ENCODE assay signal across 8 mouse cellular contexts in the genomic region with DNA sequence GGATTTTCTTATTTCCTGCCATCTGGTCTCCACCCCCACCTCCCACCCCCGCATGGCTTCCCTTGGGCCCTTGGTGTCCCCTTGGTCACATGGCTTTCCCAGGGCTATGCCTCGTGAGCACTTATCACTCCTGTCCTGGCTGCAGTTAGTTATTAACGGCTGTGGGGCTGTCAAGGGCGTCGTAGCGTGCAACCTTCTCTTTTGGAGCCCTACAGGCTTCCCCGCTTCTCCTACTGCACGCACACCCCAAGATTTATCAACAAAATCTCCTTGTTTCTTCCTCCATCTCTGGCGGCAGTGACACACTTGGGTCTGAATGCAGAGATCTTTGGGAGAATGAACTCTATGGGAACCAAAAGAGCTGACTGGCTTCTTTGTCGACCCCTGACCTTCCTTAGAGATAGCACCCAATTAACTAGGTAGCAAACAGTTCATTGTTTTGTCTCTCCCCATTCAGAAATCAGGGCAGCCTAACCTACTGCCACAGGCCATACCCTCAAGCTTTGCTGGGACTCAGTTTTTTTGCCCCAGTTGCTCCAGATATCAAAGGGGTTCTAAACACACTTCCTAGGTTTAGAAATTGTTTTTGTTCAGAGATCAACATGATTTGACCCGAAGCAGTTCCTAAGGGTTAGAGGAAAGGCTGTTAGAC. TPM values are rescaled to one million over a fixed set of nuclear protein-coding genes. Genes with fewer than 3 reads are reported as not detected.
DNase-seq lines count a peak whose midpoint lies in the region; ATAC-seq lines count a peak whose summit lies in the region.

No protein-coding gene starts in this region.

- peaks cover 47% of the 10 kb centered on the region for H3K4me1 ChIP-seq in intestine, embryonic 14.5 days (replicated peaks; ENCODE audit: control insufficient read depth, insufficient read depth, low read length)
- peaks cover 56% of the 10 kb centered on the region for H3K4me1 ChIP-seq in liver, embryonic 12.5 days

- ATAC-seq in cerebellum, adult (ENCODE audit: insufficient number of reproducible peaks, low FRiP score, low TSS enrichment): peak; percentile 61; the same call in 1 of the 2 replicates
- no peak for ATAC-seq in intestine, embryonic 14.5 days (replicated peaks; ENCODE audit: low FRiP score, low TSS enrichment, low read depth)
- ATAC-seq in liver, embryonic 12.5 days: peak; percentile 74
- ATAC-seq in activated CD4-positive, CD25-positive, alpha-beta regulatory T cell, adult 4 months: no peak

- H3K9me3 ChIP-seq in intestine, embryonic 14.5 days (ENCODE audit: control insufficient read depth, low read length): no peaks in the 10 kb centered on the region
- H3K9me3 ChIP-seq in liver, embryonic 12.5 days (replicated peaks): no peaks in the 10 kb centered on the region

- no peaks in the 10 kb centered on the region; the same call in 1 of the 2 replicates for H3K36me3 ChIP-seq in intestine, embryonic 14.5 days (ENCODE audit: control insufficient read depth, insufficient read depth, low read length)
- peaks cover 4% of the 10 kb centered on the region; the same call in 1 of the 2 replicates for H3K36me3 ChIP-seq in liver, embryonic 12.5 days

- H3K9ac ChIP-seq in intestine, embryonic 14.5 days (ENCODE audit: low read length): no peak overlapping the region
- H3K9ac ChIP-seq in liver, embryonic 12.5 days: no peak overlapping the region

- H3K4me3 ChIP-seq in intestine, embryonic 14.5 days (ENCODE audit: low read depth, low read length): no peak overlapping the region
- no peak overlapping the region for H3K4me3 ChIP-seq in liver, embryonic 12.5 days

- H3K27me3 ChIP-seq in intestine, embryonic 14.5 days (replicated peaks; ENCODE audit: control insufficient read depth, insufficient read depth, low read length): no peaks in the 10 kb centered on the region
- no peaks in the 10 kb centered on the region for H3K27me3 ChIP-seq in liver, embryonic 12.5 days (replicated peaks)

- H3K4me2 ChIP-seq in intestine, embryonic 14.5 days (ENCODE audit: low read length): no peak overlapping the region
- peak overlapping the region; percentile 23; the same call in 1 of the 2 replicates for H3K4me2 ChIP-seq in liver, embryonic 12.5 days

- DNase-seq in cerebellum, postnatal 4 days (ENCODE audit: low spot score in 2 of 2): no peak
- DNase-seq in cerebellum, adult 9-11 months: peak; percentile 43
- no peak for DNase-seq in intestine, embryonic 14.5 days (ENCODE audit: low spot score)
- DNase-seq in spleen, adult 18-20 months: no peak
- DNase-seq in layer of hippocampus, postnatal 14 days (ENCODE audit: low spot score in 2 of 2): no peak

- 22% methylated on average over 11 of the region's 11 CpGs for WGBS in intestine, embryonic 14.5 days
- 5% methylated on average over 11 of the region's 11 CpGs for WGBS in liver, embryonic 12.5 days (ENCODE audit: insufficient replicate concordance)

- peak overlapping the region; percentile 64 for H3K27ac ChIP-seq in intestine, embryonic 14.5 days (ENCODE audit: low read depth)
- H3K27ac ChIP-seq in liver, embryonic 12.5 days: peak overlapping the region; percentile 42

RNA-seq across cellular contexts. Expression of a gene that starts 48.3 kb away (rescaled TPM):
- 66.5 and 75.3 TPM in 2 replicates for polyA plus RNA-seq in intestine, embryonic 14.5 days (2014; fragmentation: Nextera tagmentation; extraction: Ambion mirVana)
- polyA plus RNA-seq in liver, embryonic 12.5 days (2016; fragmentation: Nextera tagmentation; extraction: Ambion mirVana): 33.3 and 35.4 TPM in 2 replicates
- total RNA-seq in layer of hippocampus, postnatal 14 days (2021): 10 to 100 TPM; 11.3 to 14.4 TPM
- 10 to 100 TPM; 57.6 to 71.0 TPM for polyA plus RNA-seq in activated CD4-positive, CD25-positive, alpha-beta regulatory T cell, adult 4 months (2017; shearing (Covaris generic))

Comparison
In these comparisons a context has a peak if more than half of its experiments do, and no peak if none do; other contexts are left out.
1. ATAC-seq: peak in cerebellum, adult (single experiment) and liver, embryonic 12.5 days (single experiment); none in intestine, embryonic 14.5 days (single experiment) and activated CD4-positive, CD25-positive, alpha-beta regulatory T cell, adult 4 months (single experiment).